ENCODE assay signal across 10 mouse cellular contexts in genomic region chr17:8935604-8936003, GRCm38 (mm10). TPM values are rescaled to one million over a fixed set of nuclear protein-coding genes. Genes with fewer than 3 reads are reported as not detected.
A peak's percentile ranks its signal among the peaks of the same experiment; 100 is the strongest.
DNase-seq lines count a peak whose midpoint lies in the region; ATAC-seq lines count a peak whose summit lies in the region.
"Had no signal": no experiment of that assay in that cellular context is flagged by ENCODE, and none has a peak within 500 bp of the region (broad histone marks: within the 10 kb centered on the region; RNA-seq: fewer than 3 reads in every experiment).

No protein-coding gene starts in this region.

- no peak overlapping the region for H3K4me3 ChIP-seq in heart, embryonic 11.5 days (ENCODE audit: low read depth, low read length)
- no peak overlapping the region for H3K4me3 ChIP-seq in forebrain, embryonic 14.5 days (ENCODE audit: low read depth, low read length)
- no peak overlapping the region for H3K4me3 ChIP-seq in neural tube, embryonic 12.5 days

- H3K4me2 ChIP-seq in heart, embryonic 11.5 days = no peak overlapping the region
- no peak overlapping the region for H3K4me2 ChIP-seq in forebrain, embryonic 14.5 days (ENCODE audit: low read length)
- H3K4me2 ChIP-seq in neural tube, embryonic 12.5 days (replicated peaks) = no peak overlapping the region; the same call in 1 of the 2 replicates
- H3K4me2 ChIP-seq: liver, embryonic 11.5 days had no signal

- H3K9ac ChIP-seq in heart, embryonic 11.5 days (ENCODE audit: low read depth, low read length) = no peak overlapping the region
- H3K9ac ChIP-seq in forebrain, embryonic 14.5 days (ENCODE audit: low read length) = 0 out of 2 replicates have a peak overlapping the region, but pooled peaks have one; percentile 6
- no peak overlapping the region for H3K9ac ChIP-seq in neural tube, embryonic 12.5 days

- H3K27ac ChIP-seq in heart, embryonic 11.5 days (ENCODE audit: low read depth, low read length) = no peak overlapping the region
- peak overlapping the region; percentile 35; the same call in 1 of the 2 replicates for H3K27ac ChIP-seq in forebrain, embryonic 14.5 days (ENCODE audit: low read depth, low read length)
- no peak overlapping the region for H3K27ac ChIP-seq in neural tube, embryonic 12.5 days

- no peaks in the 10 kb centered on the region for H3K9me3 ChIP-seq in heart, embryonic 11.5 days (replicated peaks; ENCODE audit: control insufficient read depth, low read length)
- no peaks in the 10 kb centered on the region for H3K9me3 ChIP-seq in forebrain, embryonic 14.5 days (replicated peaks; ENCODE audit: control insufficient read depth, low read length)
- H3K9me3 ChIP-seq in neural tube, embryonic 12.5 days = no peaks in the 10 kb centered on the region

- peak; percentile 6 for DNase-seq in heart, adult 8-10 months (ENCODE audit: low spot score)
- peak; percentile 20 for DNase-seq in lung, postnatal 10 days
- no peak for DNase-seq in lung, postnatal 14 days
- DNase-seq in forebrain, embryonic 14.5 days (ENCODE audit: low spot score) = peak; percentile 70
- DNase-seq in left cerebral cortex, postnatal 4 days = no peak
- DNase-seq in adrenal gland, adult 2 months = no peak

- intact Hi-C loops in left cerebral cortex, postnatal 4 days (cut with DNase I) = loop anchor here (2.0 to 5.0 kb wide), 2 partner anchors 133 to 321 kb away; no protein-coding TSS in a partner anchor

- 45% methylated on average over 12 of the region's 12 CpGs for WGBS in heart, embryonic 11.5 days (ENCODE audit: insufficient replicate concordance)
- WGBS in forebrain, embryonic 14.5 days = 25% methylated on average over 12 of the region's 12 CpGs
- 32% methylated on average over 12 of the region's 12 CpGs for WGBS in neural tube, embryonic 12.5 days

- peaks cover 32% of the 10 kb centered on the region for H3K27me3 ChIP-seq in heart, embryonic 11.5 days (ENCODE audit: control insufficient read depth, insufficient read depth, low read length)
- no peaks in the 10 kb centered on the region for H3K27me3 ChIP-seq in forebrain, embryonic 14.5 days (replicated peaks; ENCODE audit: control insufficient read depth, insufficient read depth, low read length)
- H3K27me3 ChIP-seq in neural tube, embryonic 12.5 days (replicated peaks) = no peaks in the 10 kb centered on the region; the same call in 1 of the 2 replicates

- no peaks in the 10 kb centered on the region for H3K4me1 ChIP-seq in heart, embryonic 11.5 days (ENCODE audit: control insufficient read depth, insufficient read depth, low read length)
- 0 out of 2 replicates have a peak, but pooled peaks cover 3% of the 10 kb centered on the region for H3K4me1 ChIP-seq in forebrain, embryonic 14.5 days (ENCODE audit: control insufficient read depth, insufficient read depth, low read length)
- H3K4me1 ChIP-seq in neural tube, embryonic 12.5 days = no peaks in the 10 kb centered on the region

- H3K36me3 ChIP-seq in heart, embryonic 11.5 days (ENCODE audit: control insufficient read depth, insufficient read depth, low read length) = no peaks in the 10 kb centered on the region
- peaks cover 5% of the 10 kb centered on the region; the same call in 1 of the 2 replicates for H3K36me3 ChIP-seq in forebrain, embryonic 14.5 days (ENCODE audit: control insufficient read depth, insufficient read depth, low read length)
- no peaks in the 10 kb centered on the region for H3K36me3 ChIP-seq in neural tube, embryonic 12.5 days

- ATAC-seq in heart, embryonic 11.5 days (replicated peaks; ENCODE audit: insufficient number of reproducible peaks, low FRiP score, low TSS enrichment) = no peak
- peak; percentile 84 for ATAC-seq in forebrain, embryonic 14.5 days
- 0 out of 2 replicates have a peak, but pooled peaks have one; percentile 53 for ATAC-seq in neural tube, embryonic 12.5 days (ENCODE audit: low FRiP score, low read depth)

RNA-seq across cellular contexts. Expression of gene 1700010I14Rik, which starts 52.5 kb away (rescaled TPM):
- under 1 TPM in 2 of 4 experiments, not detected in 2; 0.16 to 0.40 TPM for total RNA-seq in heart, adult 8-10 months (2022)
- 0.41 and 0.73 TPM in 2 replicates for polyA plus RNA-seq in heart, embryonic 11.5 days (2014; fragmentation: Nextera tagmentation; extraction: Ambion mirVana)
- 1.0 and 1.4 TPM in 2 replicates for polyA plus RNA-seq in forebrain, embryonic 14.5 days (2014; fragmentation: Nextera tagmentation; extraction: Ambion mirVana)
- polyA plus RNA-seq in neural tube, embryonic 12.5 days (2016; fragmentation: Nextera tagmentation; extraction: Ambion mirVana) = 2.4 and 2.6 TPM in 2 replicates
- 1 to 10 TPM; 1.9 to 2.2 TPM for total RNA-seq in left cerebral cortex, postnatal 4 days (2021)
- 1 to 10 TPM; 1.5 to 1.6 TPM for total RNA-seq in adrenal gland, adult 2 months (2021)
- polyA plus RNA-seq in adrenal gland, adult 2 months (2012; rRNA removed) = 0.15 and 0.28 TPM in 2 replicates
- polyA plus RNA-seq: C2C12 had no signal

Comparison
In these comparisons a context has a peak if more than half of its experiments do, and no peak if none do; other contexts are left out.
1. DNase-seq: peak in heart, adult 8-10 months (single experiment), lung, postnatal 10 days (single experiment) and forebrain, embryonic 14.5 days (single experiment); none in lung, postnatal 14 days (single experiment), left cerebral cortex, postnatal 4 days (single experiment) and adrenal gland, adult 2 months (single experiment).